Mouse (Mus musculus): Measurements from ENCODE around the gene Cep295nl. TPM values are rescaled to one million over a fixed set of nuclear protein-coding genes. Genes with fewer than 3 reads are reported as not detected.

Cep295nl gene
- total RNA-seq, 2 experiments from 2014 or later = 0.38 to 0.66 TPM

GRCm38 (mm10) chr11:118355640-118356039 lies 13.3 kb upstream of the Cep295nl start, which contains the start of gene Timp2:
Timp2 (minus strand) TSS chr11:118355740.
- ATAC-seq (ENCODE audit: poor library complexity, severe bottlenecking) = no peak

GRCm38 (mm10) chr11:118355205-118355604 lies 12.9 kb upstream of the Cep295nl start:
- peak; percentile 95 for ATAC-seq (ENCODE audit: poor library complexity, severe bottlenecking)

GRCm38 (mm10) chr11:118354636-118355191 lies 12.4 kb upstream of the Cep295nl start:
- peak; percentile 41 for ATAC-seq (ENCODE audit: poor library complexity, severe bottlenecking)

GRCm38 (mm10) chr11:118349494-118349893 lies 7.2 kb upstream of the Cep295nl start:
- no peak for ATAC-seq (ENCODE audit: poor library complexity, severe bottlenecking)

- ATAC-seq (ENCODE audit: poor library complexity, severe bottlenecking) = peak; percentile 95
Measured at GRCm38 (mm10) chr11:118348877-118349276, 6.6 kb upstream of the Cep295nl start.

- peak; percentile 55 for ATAC-seq (ENCODE audit: poor library complexity, severe bottlenecking)
Measured at GRCm38 (mm10) chr11:118348419-118348818, 6.1 kb upstream of the Cep295nl start.

GRCm38 (mm10) chr11:118347911-118348310 lies 5.6 kb upstream of the Cep295nl start:
- ATAC-seq (ENCODE audit: poor library complexity, severe bottlenecking) = no peak

GRCm38 (mm10) chr11:118347391-118347790 lies 5.1 kb upstream of the Cep295nl start:
- no peak for ATAC-seq (ENCODE audit: poor library complexity, severe bottlenecking)

GRCm38 (mm10) chr11:118346395-118347096 lies 4.2 kb upstream of the Cep295nl start:
- ATAC-seq (ENCODE audit: poor library complexity, severe bottlenecking) = no peak

GRCm38 (mm10) chr11:118345693-118346092 lies 3.4 kb upstream of the Cep295nl start:
- no peak for ATAC-seq (ENCODE audit: poor library complexity, severe bottlenecking)

- no peak for ATAC-seq (ENCODE audit: poor library complexity, severe bottlenecking)
Measured at GRCm38 (mm10) chr11:118343629-118344028, 1.3 kb upstream of the Cep295nl start.

- ATAC-seq (ENCODE audit: poor library complexity, severe bottlenecking) = no peak
Measured at GRCm38 (mm10) chr11:118337491-118338168, 4.7 kb downstream of the Cep295nl start.

GRCm38 (mm10) chr11:118333431-118333830 lies 8.9 kb downstream of the Cep295nl start:
- no peak for ATAC-seq (ENCODE audit: poor library complexity, severe bottlenecking)

- no peak for ATAC-seq (ENCODE audit: poor library complexity, severe bottlenecking)
Measured at GRCm38 (mm10) chr11:118332376-118332775, 9.9 kb downstream of the Cep295nl start.

- no peak for ATAC-seq (ENCODE audit: poor library complexity, severe bottlenecking)
Measured at GRCm38 (mm10) chr11:118330777-118331176, 11.5 kb downstream of the Cep295nl start.

GRCm38 (mm10) chr11:118330361-118330760 lies 11.9 kb downstream of the Cep295nl start:
- ATAC-seq (ENCODE audit: poor library complexity, severe bottlenecking) = no peak

- ATAC-seq (ENCODE audit: poor library complexity, severe bottlenecking) = no peak
Measured at GRCm38 (mm10) chr11:118328947-118329346, 13.4 kb downstream of the Cep295nl start.

GRCm38 (mm10) chr11:118328511-118328910 lies 13.8 kb downstream of the Cep295nl start:
- ATAC-seq (ENCODE audit: poor library complexity, severe bottlenecking) = no peak

GRCm38 (mm10) chr11:118326991-118327971 lies 15.0 kb downstream of the Cep295nl start:
- ATAC-seq (ENCODE audit: poor library complexity, severe bottlenecking) = no peak

GRCm38 (mm10) chr11:118326491-118326890 lies 15.8 kb downstream of the Cep295nl start:
- no peak for ATAC-seq (ENCODE audit: poor library complexity, severe bottlenecking)

GRCm38 (mm10) chr11:118324541-118324940 lies 17.8 kb downstream of the Cep295nl start:
- no peak for ATAC-seq (ENCODE audit: poor library complexity, severe bottlenecking)

Data from megakaryocyte, adult 5-6 weeks (primary cell).